Mouse (Mus musculus) liver, embryonic 11.5 days (tissue): ENCODE results near the gene Cd248. TPM values are rescaled to one million over a fixed set of nuclear protein-coding genes. Genes with fewer than 3 reads are reported as not detected.

ENCODE experiments used
- ATAC-seq: fragments of 200-750 bp; cut with Nextera tagmentation; replicated peaks from 2 replicates; pipeline ENCODE4 v1.8.0; 2017; ENCODE audit warnings: moderate number of reproducible peaks, mild to moderate bottlenecking, moderate TSS enrichment, moderate library complexity; ENCODE audit not compliant: low FRiP score
- DNase-seq: peaks from one replicate; pipeline ENCODE4 v3.0.0-alpha.2; 2017; ENCODE audit warnings: low spot score
- H3K27ac ChIP-seq: fragments of 300-500 bp; sonication (generic); 2 replicates; pipeline ENCODE4 v1.5.1; 2014; ENCODE audit warnings: mild to moderate bottlenecking, low read depth, low read length, control low read depth
- H3K27me3 ChIP-seq: fragments of 300-500 bp; sonication (generic); replicated peaks from 2 replicates; pipeline ENCODE4 v1.6.1; 2014; ENCODE audit warnings: low read length, mixed read lengths; ENCODE audit not compliant: control insufficient read depth, insufficient read depth
- H3K36me3 ChIP-seq: fragments of 300-500 bp; sonication (generic); 2 replicates; pipeline ENCODE4 v1.6.1; 2014; ENCODE audit warnings: mild to moderate bottlenecking, low read length, moderate library complexity, mixed read lengths; ENCODE audit not compliant: control insufficient read depth, insufficient read depth
- H3K4me1 ChIP-seq: fragments of 300-500 bp; sonication (generic); replicated peaks from 2 replicates; pipeline ENCODE4 v1.6.1; 2014; ENCODE audit warnings: low read length, mixed read lengths; ENCODE audit not compliant: control insufficient read depth, insufficient read depth
- H3K4me2 ChIP-seq: fragments of 300-500 bp; sonication (generic); 2 replicates; pipeline ENCODE4 v1.6.1; 2014; ENCODE audit warnings: mild to moderate bottlenecking, control low read depth, moderate library complexity
- H3K4me3 ChIP-seq: fragments of 300-500 bp; sonication (generic); 2 replicates; pipeline ENCODE4 v1.5.1; 2014; ENCODE audit warnings: low read depth, low read length, control low read depth
- H3K9ac ChIP-seq: fragments of 300-500 bp; sonication (generic); 2 replicates; pipeline ENCODE4 v1.6.1; 2014; ENCODE audit warnings: low read depth, low read length, control low read depth
- H3K9me3 ChIP-seq: fragments of 300-500 bp; sonication (generic); 2 replicates; pipeline ENCODE4 v1.6.1; 2016; ENCODE audit warnings: low read length, inconsistent platforms, mixed read lengths; ENCODE audit not compliant: control insufficient read depth
- WGBS: fragments of 180-500 bp; shearing (Covaris S2); extraction: QIAGEN DNeasy Blood & Tissue Kit; methylation state at CpG from one replicate; pipeline ENCODE4 v1.1.7; 2014; 5-methylcytosine and 5-hydroxymethylcytosine counted together
- polyA plus RNA-seq: library from polyadenylated mRNA; unstranded; fragments of >200 nt; fragmentation: Nextera tagmentation; extraction: Ambion mirVana; gene quantifications from 2 replicates; pipeline ENCODE4 v1.2.1, GENCODE M21; 2014

The Cd248 gene
- polyA plus RNA-seq, 1 experiment from 2014 or later: 28.6 TPM

- peak overlapping the region; percentile 90 for H3K27ac ChIP-seq
- DNase-seq: no peak
These were observed 824 bp downstream of the Cd248 start for GRCm38 (mm10) chr19:5068570-5069234.

GRCm38 (mm10) chr19:5069486-5069885 is 1.6 kb downstream of the Cd248 start:
- H3K4me3 ChIP-seq: peak overlapping the region; percentile 59; the same call in 1 of the 2 replicates
- peaks cover 41% of the 10 kb centered on the region for H3K27me3 ChIP-seq
- no peak overlapping the region for H3K9ac ChIP-seq
- no peaks in the 10 kb centered on the region for H3K36me3 ChIP-seq
- no peak for DNase-seq
- no peaks in the 10 kb centered on the region for H3K9me3 ChIP-seq
- 74% methylated on average over 5 of the region's 5 CpGs for WGBS
- H3K4me2 ChIP-seq: peak overlapping the region; percentile 95
- no peak overlapping the region for H3K27ac ChIP-seq
- ATAC-seq: no peak
- H3K4me1 ChIP-seq: peaks cover 62% of the 10 kb centered on the region

More at GRCm38 (mm10) chr19:5068570-5069234, 824 bp downstream of the Cd248 start:
- Histone ChIP-seq H3K4me2 (peak overlapping the region; percentile 95), H3K9me3 (no peaks in the 10 kb centered on the region), H3K4me1 (peaks cover 62% of the 10 kb centered on the region), H3K9ac (peak overlapping the region; percentile 73), H3K4me3 (peak overlapping the region; percentile 59), H3K27me3 (peaks cover 40% of the 10 kb centered on the region), H3K36me3 (no peaks in the 10 kb centered on the region)
- WGBS: 36% methylated on average over 21 of the region's 21 CpGs
- no peak for ATAC-seq

GRCm38 (mm10) chr19:5069978-5070377 is 2.1 kb downstream of the Cd248 start:
- Histone ChIP-seq H3K9me3 (no peaks in the 10 kb centered on the region), H3K36me3 (no peaks in the 10 kb centered on the region), H3K4me3 (no peak overlapping the region; the same call in 1 of the 2 replicates), H3K4me2 (peak overlapping the region; percentile 95), H3K4me1 (peaks cover 59% of the 10 kb centered on the region), H3K27me3 (peaks cover 41% of the 10 kb centered on the region), H3K27ac (peak overlapping the region; percentile 30; the same call in 1 of the 2 replicates), H3K9ac (no peak overlapping the region)
- WGBS: 71% methylated on average over 7 of the region's 7 CpGs
- ATAC-seq: no peak
- DNase-seq: no peak

- Histone ChIP-seq H3K9me3 (no peaks in the 10 kb centered on the region), H3K9ac (peak overlapping the region; percentile 66), H3K27ac (peak overlapping the region; percentile 66), H3K4me2 (peak overlapping the region; percentile 95), H3K4me1 (peaks cover 51% of the 10 kb centered on the region), H3K27me3 (peaks cover 41% of the 10 kb centered on the region), H3K4me3 (peak overlapping the region; percentile 52), H3K36me3 (no peaks in the 10 kb centered on the region)
- 14% methylated on average over 11 of the region's 11 CpGs for WGBS
- ATAC-seq: no peak
- no peak for DNase-seq
These were observed 3.2 kb downstream of the Cd248 start for GRCm38 (mm10) chr19:5071077-5071476.

GRCm38 (mm10) chr19:5071545-5072369 is 3.9 kb downstream of the Cd248 start:
- H3K27ac ChIP-seq: peak overlapping the region; percentile 66
- peak overlapping the region; percentile 66 for H3K9ac ChIP-seq
- no peaks in the 10 kb centered on the region for H3K9me3 ChIP-seq
- H3K4me2 ChIP-seq: peak overlapping the region; percentile 95
- H3K27me3 ChIP-seq: peaks cover 44% of the 10 kb centered on the region
- no peaks in the 10 kb centered on the region for H3K36me3 ChIP-seq
- peak; percentile 84 for DNase-seq
- WGBS: 2% methylated on average over 40 of the region's 40 CpGs
- ATAC-seq: peak; percentile 80
- H3K4me3 ChIP-seq: peak overlapping the region; percentile 52
- peaks cover 51% of the 10 kb centered on the region for H3K4me1 ChIP-seq

- Histone ChIP-seq H3K36me3 (no peaks in the 10 kb centered on the region), H3K27me3 (peaks cover 44% of the 10 kb centered on the region), H3K4me1 (peaks cover 44% of the 10 kb centered on the region), H3K4me3 (peak overlapping the region; percentile 52), H3K4me2 (peak overlapping the region; percentile 95), H3K9me3 (no peaks in the 10 kb centered on the region), H3K27ac (peak overlapping the region; percentile 57; the same call in 1 of the 2 replicates), H3K9ac (peak overlapping the region; percentile 66; the same call in 1 of the 2 replicates)
- ATAC-seq (peak; percentile 11; the same call in 1 of the 2 replicates), DNase-seq (no peak)
- WGBS: 4% methylated on average over 20 of the region's 20 CpGs
These were observed 4.6 kb downstream of the Cd248 start for GRCm38 (mm10) chr19:5072389-5073019.

- Histone ChIP-seq H3K4me3 (peak overlapping the region; percentile 52), H3K27me3 (peaks cover 41% of the 10 kb centered on the region), H3K27ac (no peak overlapping the region), H3K9ac (no peak overlapping the region), H3K36me3 (no peaks in the 10 kb centered on the region), H3K9me3 (no peaks in the 10 kb centered on the region), H3K4me2 (peak overlapping the region; percentile 95), H3K4me1 (peaks cover 39% of the 10 kb centered on the region)
- WGBS: 2% methylated on average over 15 of the region's 15 CpGs
- 0 out of 2 replicates have a peak, but pooled peaks have one; percentile 11 for ATAC-seq
- DNase-seq: no peak
These were observed 5.2 kb downstream of the Cd248 start for GRCm38 (mm10) chr19:5073028-5073427.

- no peak for ATAC-seq
- DNase-seq: no peak
- Histone ChIP-seq H3K4me1 (peaks cover 34% of the 10 kb centered on the region), H3K4me2 (no peak overlapping the region), H3K36me3 (no peaks in the 10 kb centered on the region), H3K9ac (no peak overlapping the region), H3K27me3 (peaks cover 39% of the 10 kb centered on the region), H3K9me3 (no peaks in the 10 kb centered on the region), H3K4me3 (no peak overlapping the region), H3K27ac (no peak overlapping the region)
- WGBS: 35% methylated on average over 5 of the region's 5 CpGs
These were observed 5.6 kb downstream of the Cd248 start for GRCm38 (mm10) chr19:5073518-5073917.
